Mouse (Mus musculus) heart, embryonic 16.5 days (tissue): ENCODE measurements around the gene Slu7. TPM values are rescaled to one million over a fixed set of nuclear protein-coding genes. Genes with fewer than 3 reads are reported as not detected.

Experiments used
- ATAC-seq: fragments of 200-750 bp; cut with Nextera tagmentation; replicated peaks from 2 replicates; pipeline ENCODE4 v1.8.0; 2017; ENCODE audit warnings: moderate number of reproducible peaks; ENCODE audit not compliant: insufficient read depth, low FRiP score; ENCODE audit errors: extremely low read depth
- H3K27ac ChIP-seq: fragments of 300-500 bp; sonication (generic); 2 replicates; pipeline ENCODE4 v1.5.1; 2014; ENCODE audit warnings: mild to moderate bottlenecking, low read length, control low read depth, moderate library complexity
- H3K27me3 ChIP-seq: fragments of 300-500 bp; sonication (generic); 2 replicates; pipeline ENCODE4 v1.6.1; 2014; ENCODE audit warnings: low read length, mixed read lengths; ENCODE audit not compliant: control insufficient read depth, insufficient read depth
- H3K36me3 ChIP-seq: fragments of 300-500 bp; sonication (generic); 2 replicates; pipeline ENCODE4 v1.6.1; 2014; ENCODE audit not compliant: control insufficient read depth, insufficient read depth
- H3K4me1 ChIP-seq: fragments of 300-500 bp; sonication (generic); 2 replicates; pipeline ENCODE4 v1.6.1; 2014; ENCODE audit warnings: low read length, mixed read lengths; ENCODE audit not compliant: control insufficient read depth, insufficient read depth
- H3K4me2 ChIP-seq: fragments of 300-500 bp; sonication (generic); 2 replicates; pipeline ENCODE4 v1.6.1; 2014; ENCODE audit warnings: low read depth, mild to moderate bottlenecking, control low read depth, low read length
- H3K4me3 ChIP-seq: fragments of 300-500 bp; sonication (generic); 2 replicates; pipeline ENCODE4 v1.5.1; 2014; ENCODE audit warnings: mild to moderate bottlenecking, control low read depth, low read length
- H3K9ac ChIP-seq: fragments of 300-500 bp; sonication (generic); 2 replicates; pipeline ENCODE4 v1.6.1; 2014; ENCODE audit warnings: low read length, control low read depth
- H3K9me3 ChIP-seq: fragments of 300-500 bp; sonication (generic); replicated peaks from 2 replicates; pipeline ENCODE4 v1.6.1; 2016; ENCODE audit warnings: low read length; ENCODE audit not compliant: control insufficient read depth
- WGBS: fragments of 180-500 bp; shearing (Covaris S2); extraction: QIAGEN DNeasy Blood & Tissue Kit; methylation state at CpG from one replicate; pipeline ENCODE4 v1.1.7; 2014; 5-methylcytosine and 5-hydroxymethylcytosine counted together
- polyA plus RNA-seq: library from polyadenylated mRNA; unstranded; fragments of >200 nt; fragmentation: Nextera tagmentation; extraction: Ambion mirVana; gene quantifications from 2 replicates; pipeline ENCODE4 v1.2.1, GENCODE M21; 2015

The Slu7 gene
- polyA plus RNA-seq, 1 experiment from 2014 or later, result 40.5 TPM

GRCm38 (mm10) chr11:43449916-43450315 is 16.4 kb downstream of the Slu7 start:
- H3K36me3 ChIP-seq, result peaks cover 23% of the 10 kb centered on the region
- H3K27me3 ChIP-seq, result no peaks in the 10 kb centered on the region
- H3K4me1 ChIP-seq, result no peaks in the 10 kb centered on the region
- ATAC-seq, result no peak
- H3K9ac ChIP-seq, result no peak overlapping the region
- no peak overlapping the region for H3K4me3 ChIP-seq
- H3K4me2 ChIP-seq, result no peak overlapping the region
- WGBS, result 58% methylated on average over 2 of the region's 2 CpGs
- H3K27ac ChIP-seq, result no peak overlapping the region
- no peaks in the 10 kb centered on the region for H3K9me3 ChIP-seq

DNA sequence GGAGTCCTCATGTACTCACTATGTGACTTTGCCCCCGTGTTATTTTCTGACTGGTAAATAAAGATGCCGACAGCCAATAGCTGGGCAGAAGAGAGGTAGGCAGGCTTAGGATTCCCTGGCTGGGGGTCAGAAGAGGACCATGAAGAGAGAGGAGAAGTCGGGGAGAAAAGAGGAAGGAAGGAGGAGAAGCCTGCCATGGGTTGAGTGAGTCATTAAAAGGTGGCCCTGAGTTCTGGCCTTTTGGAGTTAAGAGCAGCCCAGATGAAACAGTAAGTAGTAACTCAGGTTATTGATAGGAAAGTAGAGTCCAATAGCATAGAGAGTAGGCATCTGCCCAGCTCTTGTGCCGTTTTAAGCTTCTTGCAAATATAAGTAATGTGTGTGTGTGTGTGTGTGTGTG is 17.8 kb downstream of the Slu7 start:
- Histone ChIP-seq H3K4me1 (no peaks in the 10 kb centered on the region), H3K27ac (no peak overlapping the region), H3K9ac (no peak overlapping the region), H3K4me2 (no peak overlapping the region), H3K9me3 (no peaks in the 10 kb centered on the region), H3K36me3 (peaks cover 9% of the 10 kb centered on the region), H3K4me3 (no peak overlapping the region), H3K27me3 (no peaks in the 10 kb centered on the region)
- WGBS, result 65% methylated on average over 4 of the region's 4 CpGs
- no peak for ATAC-seq

DNA sequence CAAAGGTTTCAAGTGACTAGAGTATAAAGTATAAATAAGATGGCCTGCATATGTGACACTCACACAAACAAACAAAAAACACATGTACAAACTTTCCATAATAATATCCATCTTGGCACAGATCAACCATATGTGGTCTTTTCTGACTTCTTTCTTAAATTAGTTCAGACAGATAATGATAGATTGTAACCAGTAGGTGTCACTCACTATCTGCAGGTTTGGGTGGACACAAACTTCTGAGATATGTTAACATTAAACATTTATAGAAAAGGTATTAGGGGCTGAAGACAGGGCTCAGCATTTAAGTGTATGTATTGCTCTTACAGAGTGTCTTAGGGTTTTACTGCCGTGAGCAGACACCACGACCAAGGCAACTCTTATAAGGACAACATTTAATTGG is 18.7 kb downstream of the Slu7 start:
- H3K4me2 ChIP-seq, result no peak overlapping the region
- H3K27me3 ChIP-seq, result no peaks in the 10 kb centered on the region
- no peak overlapping the region for H3K4me3 ChIP-seq
- no peaks in the 10 kb centered on the region for H3K9me3 ChIP-seq
- no peaks in the 10 kb centered on the region for H3K4me1 ChIP-seq
- H3K27ac ChIP-seq, result no peak overlapping the region
- H3K36me3 ChIP-seq, result peaks cover 3% of the 10 kb centered on the region; the same call in 1 of the 2 replicates
- H3K9ac ChIP-seq, result no peak overlapping the region
- no peak for ATAC-seq
- WGBS, result 67% methylated on average over 2 of the region's 2 CpGs

DNA sequence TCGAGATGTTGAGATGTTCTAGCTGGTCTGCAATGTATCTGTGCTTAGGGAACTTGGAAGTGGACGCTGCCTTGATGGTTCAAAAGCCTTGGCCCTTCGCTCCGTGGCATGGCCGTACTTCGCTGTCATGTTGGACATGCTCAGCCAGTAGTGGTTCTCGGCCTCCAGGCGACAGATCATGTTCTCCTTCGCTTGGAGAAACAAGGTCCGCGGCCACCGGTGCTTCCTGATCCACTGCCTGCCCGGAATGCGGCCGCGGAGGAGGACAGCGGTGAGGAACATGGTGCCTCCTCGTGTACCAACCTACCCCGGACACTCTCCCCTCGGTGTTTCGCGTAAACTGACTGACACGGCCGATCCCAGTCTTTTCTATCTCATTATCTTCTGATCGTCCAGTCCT is 29.7 kb downstream of the Slu7 start:
- Histone ChIP-seq H3K4me2 (no peak overlapping the region), H3K36me3 (no peaks in the 10 kb centered on the region), H3K4me1 (no peaks in the 10 kb centered on the region), H3K4me3 (no peak overlapping the region), H3K9me3 (no peaks in the 10 kb centered on the region; the same call in 1 of the 2 replicates), H3K9ac (no peak overlapping the region), H3K27me3 (no peaks in the 10 kb centered on the region), H3K27ac (no peak overlapping the region)
- ATAC-seq, result no peak
- 91% methylated on average over 25 of the region's 25 CpGs for WGBS

GRCm38 (mm10) chr11:43470118-43470517 is 36.6 kb downstream of the Slu7 start:
- WGBS, result 22% methylated on average over 5 of the region's 5 CpGs
- Histone ChIP-seq H3K4me2 (no peak overlapping the region), H3K9ac (no peak overlapping the region), H3K27ac (peak overlapping the region; percentile 73), H3K4me1 (peaks cover 8% of the 10 kb centered on the region), H3K36me3 (no peaks in the 10 kb centered on the region), H3K9me3 (no peaks in the 10 kb centered on the region), H3K4me3 (no peak overlapping the region), H3K27me3 (no peaks in the 10 kb centered on the region)
- no peak; the same call in 1 of the 2 replicates for ATAC-seq

DNA sequence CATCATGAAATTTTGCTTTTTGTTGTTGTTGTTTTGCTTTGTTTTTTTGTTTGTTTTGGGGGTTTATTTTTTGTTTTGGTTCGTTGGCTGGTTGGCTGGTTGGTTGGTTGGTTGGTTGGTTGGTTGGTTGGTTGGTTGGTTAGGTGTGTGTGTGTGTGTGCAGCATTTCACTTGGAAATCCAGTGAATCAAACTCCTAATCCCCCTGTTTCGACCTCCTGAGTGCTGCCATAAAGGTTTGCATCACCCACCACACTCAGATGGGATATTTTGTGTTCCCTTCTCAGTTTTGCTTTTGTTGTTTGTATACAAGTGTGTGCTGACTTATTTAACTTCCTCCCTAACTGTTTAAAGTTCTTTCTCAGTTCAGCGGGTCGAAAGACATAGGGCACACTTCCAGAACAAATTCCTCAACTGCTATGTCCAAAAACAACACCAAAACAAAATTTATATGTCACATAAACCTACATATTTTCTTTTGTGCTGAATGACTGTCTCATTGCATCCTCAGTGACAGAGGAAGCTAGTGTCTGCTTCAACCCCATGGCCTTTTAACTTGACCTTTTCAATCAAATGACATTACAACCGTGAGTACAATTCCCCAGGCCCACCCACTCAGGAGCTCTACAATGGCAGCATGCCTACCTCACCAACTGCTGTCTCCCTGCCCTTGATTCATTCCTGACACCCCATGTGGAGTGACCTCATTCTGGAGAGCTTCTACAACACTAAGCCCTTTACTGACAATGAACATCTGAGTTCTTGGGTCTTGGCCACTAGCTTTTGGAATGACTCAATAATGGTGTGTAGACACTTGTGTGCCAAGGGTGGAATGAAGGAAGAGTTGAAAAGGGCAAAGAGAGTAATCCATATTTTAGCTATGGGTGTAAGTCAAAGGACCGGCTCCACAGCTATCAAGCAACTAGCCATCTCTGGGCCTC is 37.6 kb downstream of the Slu7 start:
- no peak overlapping the region; the same call in 1 of the 2 replicates for H3K27ac ChIP-seq
- H3K36me3 ChIP-seq, result no peaks in the 10 kb centered on the region
- no peak overlapping the region for H3K4me3 ChIP-seq
- H3K9ac ChIP-seq, result no peak overlapping the region
- H3K27me3 ChIP-seq, result no peaks in the 10 kb centered on the region
- no peak overlapping the region for H3K4me2 ChIP-seq
- peaks cover 8% of the 10 kb centered on the region for H3K4me1 ChIP-seq
- no peak for ATAC-seq
- WGBS, result 69% methylated on average over 6 of the region's 6 CpGs
- H3K9me3 ChIP-seq, result no peaks in the 10 kb centered on the region

- Histone ChIP-seq H3K4me2 (no peak overlapping the region), H3K27ac (no peak overlapping the region), H3K36me3 (no peaks in the 10 kb centered on the region), H3K27me3 (no peaks in the 10 kb centered on the region), H3K9me3 (no peaks in the 10 kb centered on the region), H3K4me3 (no peak overlapping the region), H3K9ac (no peak overlapping the region), H3K4me1 (peaks cover 8% of the 10 kb centered on the region)
- ATAC-seq, result no peak
- WGBS, result 78% methylated on average over 1 of the region's 1 CpGs
Observed at GRCm38 (mm10) chr11:43473115-43473514, 39.6 kb downstream of the Slu7 start.

GRCm38 (mm10) chr11:43473635-43474224 is 40.2 kb downstream of the Slu7 start:
- ATAC-seq, result no peak
- WGBS, result 45% methylated on average over 15 of the region's 15 CpGs

DNA sequence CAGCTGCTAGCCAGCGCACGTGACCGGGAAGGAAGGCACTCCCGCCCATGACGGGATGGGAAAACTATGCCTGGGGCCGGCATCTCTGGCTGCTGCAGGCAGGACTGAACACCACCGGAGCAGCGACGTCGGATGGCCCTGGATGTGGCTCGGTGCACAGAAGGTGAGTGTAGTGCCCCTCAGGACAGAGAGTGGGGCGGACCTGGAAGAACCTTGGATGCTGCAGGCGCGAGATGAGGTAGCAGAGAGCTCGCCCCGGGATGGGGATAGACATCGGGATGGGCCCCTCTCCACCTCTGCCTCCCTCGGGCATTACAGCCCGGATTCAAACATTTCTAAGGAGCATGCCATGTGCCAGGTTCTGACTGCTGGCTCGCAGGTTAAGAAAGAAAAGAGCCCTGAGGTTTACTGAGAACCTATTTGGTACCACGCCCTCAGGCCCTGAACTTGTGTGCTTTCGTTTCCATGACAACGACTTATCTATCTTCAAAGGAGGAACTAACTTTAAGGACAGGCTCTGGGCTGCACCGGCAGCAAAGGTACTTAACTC is 40.8 kb downstream of the Slu7 start, which contains the start of gene C1qtnf2:
Gene C1qtnf2, plus strand, starts transcription at position 52 of the 550 bp plus-strand sequence.
- Histone ChIP-seq H3K4me1 (peaks cover 8% of the 10 kb centered on the region), H3K9ac (peak within 1 kb of the TSS; percentile 52), H3K36me3 (no peaks in the 10 kb centered on the region), H3K27me3 (no peaks in the 10 kb centered on the region), H3K4me2 (peak within 1 kb of the TSS; percentile 60), H3K4me3 (peak within 1 kb of the TSS; percentile 48), H3K9me3 (no peaks in the 10 kb centered on the region), H3K27ac (no peak within 1 kb of the TSS)
- WGBS, result 5% methylated on average over 24 of the region's 24 CpGs
- peak; percentile 34; the same call in 1 of the 2 replicates for ATAC-seq

More at GRCm38 (mm10) chr11:43473635-43474224, 40.2 kb downstream of the Slu7 start:
- Histone ChIP-seq H3K27me3 (no peaks in the 10 kb centered on the region), H3K27ac (no peak overlapping the region), H3K9ac (peak overlapping the region; percentile 52), H3K4me2 (peak overlapping the region; percentile 60), H3K4me3 (peak overlapping the region; percentile 48), H3K9me3 (no peaks in the 10 kb centered on the region), H3K36me3 (no peaks in the 10 kb centered on the region), H3K4me1 (peaks cover 8% of the 10 kb centered on the region)
